23 mouse cellular contexts compared by ENCODE assay signal in genomic region chr6:54836666-54837065, GRCm38 (mm10). TPM values are rescaled to one million over a fixed set of nuclear protein-coding genes. Genes with fewer than 3 reads are reported as not detected.
DNase-seq lines count a peak whose midpoint lies in the region; ATAC-seq lines count a peak whose summit lies in the region.
"Had no signal": no experiment of that assay in that cellular context is flagged by ENCODE, and none has a peak within 500 bp of the region (broad histone marks: within the 10 kb centered on the region; RNA-seq: fewer than 3 reads in every experiment).

No protein-coding gene starts in this region.

- no peak overlapping the region for H3K27ac ChIP-seq in midbrain, embryonic 11.5 days (ENCODE audit: low read depth, low read length)
- no peak overlapping the region for H3K27ac ChIP-seq in midbrain, embryonic 10.5 days (replicated peaks)
- H3K27ac ChIP-seq: embryonic facial prominence, embryonic 12.5 days; embryonic facial prominence, embryonic 15.5 days; forebrain, embryonic 12.5 days; forebrain, embryonic 15.5 days; heart, embryonic 10.5 days; hindbrain, embryonic 12.5 days; hindbrain, embryonic 15.5 days had no signal

- H3K4me3 ChIP-seq in midbrain, embryonic 11.5 days (ENCODE audit: low read depth, low read length) = no peak overlapping the region
- no peak overlapping the region for H3K4me3 ChIP-seq in midbrain, embryonic 10.5 days
- H3K4me3 ChIP-seq: embryonic facial prominence, embryonic 12.5 days; embryonic facial prominence, embryonic 15.5 days; forebrain, embryonic 12.5 days; forebrain, embryonic 15.5 days; heart, embryonic 10.5 days; hindbrain, embryonic 12.5 days; hindbrain, embryonic 15.5 days had no signal

- H3K36me3 ChIP-seq in midbrain, embryonic 11.5 days (ENCODE audit: control insufficient read depth, insufficient read depth, low read length) = no peaks in the 10 kb centered on the region
- H3K36me3 ChIP-seq in midbrain, embryonic 10.5 days = peaks cover 11% of the 10 kb centered on the region
- H3K36me3 ChIP-seq: embryonic facial prominence, embryonic 12.5 days; embryonic facial prominence, embryonic 15.5 days; forebrain, embryonic 12.5 days; forebrain, embryonic 15.5 days; hindbrain, embryonic 15.5 days had no signal

- peaks cover 3% of the 10 kb centered on the region; the same call in 1 of the 2 replicates for H3K9me3 ChIP-seq in midbrain, embryonic 11.5 days (ENCODE audit: control insufficient read depth, low read length)
- H3K9me3 ChIP-seq in midbrain, embryonic 10.5 days (replicated peaks) = peaks cover 13% of the 10 kb centered on the region
- H3K9me3 ChIP-seq: embryonic facial prominence, embryonic 15.5 days; forebrain, embryonic 12.5 days; heart, embryonic 10.5 days; hindbrain, embryonic 15.5 days had no signal

- H3K27me3 ChIP-seq in midbrain, embryonic 11.5 days (ENCODE audit: control insufficient read depth, insufficient read depth, low read length) = no peaks in the 10 kb centered on the region
- no peaks in the 10 kb centered on the region for H3K27me3 ChIP-seq in midbrain, embryonic 10.5 days (ENCODE audit: low read depth, poor library complexity, severe bottlenecking)
- H3K27me3 ChIP-seq: CH12.LX; embryonic facial prominence, embryonic 12.5 days; embryonic facial prominence, embryonic 15.5 days; forebrain, embryonic 12.5 days; forebrain, embryonic 15.5 days; hindbrain, embryonic 12.5 days; hindbrain, embryonic 15.5 days had no signal

- ATAC-seq in midbrain, embryonic 11.5 days (ENCODE audit: low FRiP score) = no peak
- 0 out of 2 replicates have a peak, but pooled peaks have one; percentile 14 for ATAC-seq in megakaryocyte progenitor cell, adult 5-6 weeks (replicated peaks; ENCODE audit: poor library complexity)
- ATAC-seq in megakaryocyte, adult 5-6 weeks (ENCODE audit: poor library complexity, severe bottlenecking) = no peak
- ATAC-seq: activated CD4-positive, CD25-positive, alpha-beta regulatory T cell, adult 4 months; forebrain, embryonic 15.5 days; intestine, postnatal 0 days had no signal

- no peak overlapping the region for H3K4me2 ChIP-seq in midbrain, embryonic 11.5 days
- H3K4me2 ChIP-seq: embryonic facial prominence, embryonic 12.5 days; embryonic facial prominence, embryonic 15.5 days; forebrain, embryonic 12.5 days; forebrain, embryonic 15.5 days; hindbrain, embryonic 12.5 days; hindbrain, embryonic 15.5 days had no signal

- no peak overlapping the region for H3K9ac ChIP-seq in midbrain, embryonic 11.5 days (ENCODE audit: low read length)
- H3K9ac ChIP-seq: embryonic facial prominence, embryonic 12.5 days; embryonic facial prominence, embryonic 15.5 days; forebrain, embryonic 12.5 days; forebrain, embryonic 15.5 days; hindbrain, embryonic 12.5 days; hindbrain, embryonic 15.5 days had no signal

- DNase-seq in midbrain, embryonic 11.5 days (ENCODE audit: low spot score, missing footprints) = peak; percentile 21
- DNase-seq in midbrain, embryonic 10.5 days (ENCODE audit: low spot score) = no peak
- DNase-seq in NIH3T3 (ENCODE audit: low read depth) = peak; percentile 58
- no peak for DNase-seq in layer of hippocampus, postnatal 14 days (ENCODE audit: low spot score in 2 of 2)
- DNase-seq: adrenal gland, postnatal 10 days; adrenal gland, postnatal 36 days; cerebellum, adult 18-20 months; cerebellum, adult 9-10 months; cerebellum, postnatal 14 days; gastrocnemius, postnatal 25 days; heart, adult 18-20 months had no signal

- no peaks in the 10 kb centered on the region for H3K4me1 ChIP-seq in midbrain, embryonic 11.5 days (ENCODE audit: control insufficient read depth, insufficient read depth, low read length)
- H3K4me1 ChIP-seq in midbrain, embryonic 10.5 days = 0 out of 2 replicates have a peak, but pooled peaks cover 2% of the 10 kb centered on the region
- H3K4me1 ChIP-seq: embryonic facial prominence, embryonic 12.5 days; embryonic facial prominence, embryonic 15.5 days; forebrain, embryonic 12.5 days; hindbrain, embryonic 12.5 days; hindbrain, embryonic 15.5 days had no signal

RNA-seq across cellular contexts. Expression of gene Znrf2, which starts 19.9 kb away (rescaled TPM):
- polyA plus RNA-seq in midbrain, embryonic 11.5 days (2014; fragmentation: Nextera tagmentation; extraction: Ambion mirVana) = 2.9 and 3.5 TPM in 2 replicates
- 2.2 and 2.4 TPM in 2 replicates for polyA plus RNA-seq in midbrain, embryonic 10.5 days (2016; fragmentation: Nextera tagmentation; extraction: Ambion mirVana)
- total RNA-seq in megakaryocyte progenitor cell, adult 5-6 weeks (2015) = 71.1 and 75.3 TPM in 2 replicates
- total RNA-seq in megakaryocyte progenitor cell, adult 5-6 weeks (2017) = 61.4 and 66.6 TPM in 2 replicates
- total RNA-seq in layer of hippocampus, postnatal 14 days (2021) = 10 to 100 TPM; 30.7 to 31.5 TPM
- 78.0 and 83.0 TPM in 2 replicates for total RNA-seq in megakaryocyte, adult 5-6 weeks (2015)
- 76.2 and 77.6 TPM in 2 replicates for total RNA-seq in megakaryocyte, adult 5-6 weeks (2017)

Comparison
In these comparisons a context has a peak if more than half of its experiments do, and no peak if none do; other contexts are left out.
1. DNase-seq: peak in midbrain, embryonic 11.5 days (single experiment) and NIH3T3 (single experiment); none in midbrain, embryonic 10.5 days (single experiment) and layer of hippocampus, postnatal 14 days (0 of 2).